Mouse (Mus musculus): Measurements from ENCODE around the gene Slc5a4b. TPM values are rescaled to one million over a fixed set of nuclear protein-coding genes. Genes with fewer than 3 reads are reported as not detected.

The Slc5a4b gene
- polyA plus RNA-seq, 1 experiment from 2014 or later = 0.12 TPM

DNA sequence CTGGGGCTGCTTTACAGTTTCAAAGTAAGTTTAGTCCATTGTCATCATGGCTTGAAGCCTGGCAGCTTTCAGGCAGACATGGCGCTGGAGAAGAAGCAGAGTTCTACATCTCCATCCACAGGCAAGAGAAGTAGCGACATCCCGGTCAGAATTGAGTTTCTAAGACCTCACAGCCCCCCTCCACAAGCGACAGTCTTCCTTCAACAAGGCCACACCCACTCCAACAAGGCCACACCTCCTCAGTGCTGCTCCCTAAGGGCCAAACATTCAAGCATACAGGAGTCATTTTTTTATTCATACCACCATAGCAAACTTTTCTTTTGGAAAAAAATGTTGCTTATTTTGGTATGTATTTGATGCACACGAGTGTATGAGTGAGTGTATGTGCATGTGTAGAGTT lies 80.3 kb downstream of the Slc5a4b start:
- Histone ChIP-seq H3K9ac (replicated peaks; ENCODE audit: low read length) (no peak overlapping the region), H3K27me3 (ENCODE audit: insufficient read depth, low read length) (no peaks in the 10 kb centered on the region), H3K27ac (ENCODE audit: low read length) (no peak overlapping the region), H3K4me1 (ENCODE audit: insufficient read depth, low read length) (peaks cover 23% of the 10 kb centered on the region; the same call in 1 of the 2 replicates), H3K4me2 (replicated peaks; ENCODE audit: low read depth, low read length) (no peak overlapping the region), H3K4me3 (ENCODE audit: low read length) (no peak overlapping the region), H3K36me3 (ENCODE audit: insufficient read depth, low read length) (peaks cover 7% of the 10 kb centered on the region), H3K9me3 (ENCODE audit: low read length) (no peaks in the 10 kb centered on the region)
- no peak for ATAC-seq (ENCODE audit: low FRiP score, low TSS enrichment)
- 77% methylated on average over 5 of the region's 5 CpGs for WGBS

GRCm38 (mm10) chr10:76029276-76029675 lies 81.5 kb downstream of the Slc5a4b start:
- H3K27ac ChIP-seq (ENCODE audit: low read length) = no peak overlapping the region
- no peaks in the 10 kb centered on the region for H3K27me3 ChIP-seq (ENCODE audit: insufficient read depth, low read length)
- no peak overlapping the region for H3K4me3 ChIP-seq (ENCODE audit: low read length)
- H3K4me1 ChIP-seq (ENCODE audit: insufficient read depth, low read length) = peaks cover 22% of the 10 kb centered on the region; the same call in 1 of the 2 replicates
- no peak overlapping the region for H3K4me2 ChIP-seq (replicated peaks; ENCODE audit: low read depth, low read length)
- H3K36me3 ChIP-seq (ENCODE audit: insufficient read depth, low read length) = no peaks in the 10 kb centered on the region
- H3K9me3 ChIP-seq (ENCODE audit: low read length) = peaks cover 6% of the 10 kb centered on the region
- no peak overlapping the region for H3K9ac ChIP-seq (replicated peaks; ENCODE audit: low read length)
- WGBS = 48% methylated on average over 5 of the region's 5 CpGs
- no peak for ATAC-seq (ENCODE audit: low FRiP score, low TSS enrichment)

DNA sequence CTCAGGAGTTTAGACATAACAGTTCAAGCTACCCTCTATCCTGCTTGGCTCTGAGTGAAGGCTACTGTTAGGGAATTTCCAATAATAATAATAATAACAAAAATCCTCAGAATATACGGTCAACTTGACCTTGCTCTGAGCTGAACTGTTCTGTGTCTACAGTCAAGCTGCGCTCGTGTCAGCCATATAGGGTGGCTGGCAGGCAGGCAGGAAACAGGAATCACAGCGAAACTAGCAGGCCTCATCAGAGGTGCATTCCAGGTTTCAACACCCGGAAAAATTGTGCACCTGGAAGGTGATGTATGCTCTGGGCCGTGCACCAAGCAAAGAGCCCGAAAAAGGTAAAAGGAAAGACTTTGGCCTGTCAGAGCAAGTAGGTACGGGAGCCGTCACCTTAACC lies 82.4 kb downstream of the Slc5a4b start:
- Histone ChIP-seq H3K36me3 (ENCODE audit: insufficient read depth, low read length) (no peaks in the 10 kb centered on the region), H3K4me2 (replicated peaks; ENCODE audit: low read depth, low read length) (no peak overlapping the region), H3K27ac (ENCODE audit: low read length) (peak overlapping the region; percentile 23; the same call in 1 of the 2 replicates), H3K4me1 (ENCODE audit: insufficient read depth, low read length) (peaks cover 16% of the 10 kb centered on the region; the same call in 1 of the 2 replicates), H3K4me3 (ENCODE audit: low read length) (no peak overlapping the region), H3K9ac (replicated peaks; ENCODE audit: low read length) (0 out of 2 replicates have a peak overlapping the region, but pooled peaks have one; percentile 4), H3K9me3 (ENCODE audit: low read length) (peaks cover 6% of the 10 kb centered on the region), H3K27me3 (ENCODE audit: insufficient read depth, low read length) (no peaks in the 10 kb centered on the region)
- ATAC-seq (ENCODE audit: low FRiP score, low TSS enrichment) = no peak
- 62% methylated on average over 9 of the region's 9 CpGs for WGBS

DNA sequence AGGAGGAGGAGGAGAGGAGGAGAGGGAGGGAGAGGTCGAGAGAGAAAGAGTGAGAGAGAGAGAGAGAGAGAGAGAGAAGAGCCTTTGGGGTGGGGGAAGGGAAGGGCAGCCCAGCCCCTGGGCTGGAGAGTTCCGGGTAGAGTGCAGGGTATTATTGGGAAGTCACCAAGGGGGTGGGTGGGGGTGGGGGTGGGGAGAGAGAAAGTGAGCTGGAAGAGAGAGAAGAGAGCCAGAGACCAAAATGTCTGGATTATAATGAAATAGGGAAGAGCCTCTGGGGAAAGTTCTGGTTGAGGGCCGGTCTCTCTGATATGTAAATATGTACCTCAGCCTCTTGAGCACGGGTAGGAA lies 82.8 kb downstream of the Slc5a4b start:
- H3K4me3 ChIP-seq (ENCODE audit: low read length) = no peak overlapping the region
- no peak for ATAC-seq (ENCODE audit: low FRiP score, low TSS enrichment)
- H3K4me1 ChIP-seq (ENCODE audit: insufficient read depth, low read length) = peaks cover 15% of the 10 kb centered on the region; the same call in 1 of the 2 replicates
- H3K27ac ChIP-seq (ENCODE audit: low read length) = no peak overlapping the region
- no peaks in the 10 kb centered on the region for H3K36me3 ChIP-seq (ENCODE audit: insufficient read depth, low read length)
- 28% methylated on average over 3 of the region's 4 CpGs for WGBS
- peaks cover 6% of the 10 kb centered on the region for H3K9me3 ChIP-seq (ENCODE audit: low read length)
- H3K27me3 ChIP-seq (ENCODE audit: insufficient read depth, low read length) = no peaks in the 10 kb centered on the region
- H3K4me2 ChIP-seq (replicated peaks; ENCODE audit: low read depth, low read length) = no peak overlapping the region
- H3K9ac ChIP-seq (replicated peaks; ENCODE audit: low read length) = no peak overlapping the region

- 46% methylated on average over 12 of the region's 12 CpGs for WGBS
- H3K4me1 ChIP-seq (ENCODE audit: insufficient read depth, low read length) = peaks cover 15% of the 10 kb centered on the region; the same call in 1 of the 2 replicates
- 0 out of 2 replicates have a peak overlapping the region, but pooled peaks have one; percentile 16 for H3K9ac ChIP-seq (replicated peaks; ENCODE audit: low read length)
- H3K4me2 ChIP-seq (replicated peaks; ENCODE audit: low read depth, low read length) = no peak overlapping the region
- no peak for ATAC-seq (ENCODE audit: low FRiP score, low TSS enrichment)
- H3K27ac ChIP-seq (ENCODE audit: low read length) = peak overlapping the region; percentile 56; the same call in 1 of the 2 replicates
- no peaks in the 10 kb centered on the region for H3K27me3 ChIP-seq (ENCODE audit: insufficient read depth, low read length)
- H3K36me3 ChIP-seq (ENCODE audit: insufficient read depth, low read length) = no peaks in the 10 kb centered on the region
- H3K4me3 ChIP-seq (ENCODE audit: low read length) = no peak overlapping the region
- H3K9me3 ChIP-seq (ENCODE audit: low read length) = peaks cover 6% of the 10 kb centered on the region
Measured at GRCm38 (mm10) chr10:76027127-76028015, 83.4 kb downstream of the Slc5a4b start.

DNA sequence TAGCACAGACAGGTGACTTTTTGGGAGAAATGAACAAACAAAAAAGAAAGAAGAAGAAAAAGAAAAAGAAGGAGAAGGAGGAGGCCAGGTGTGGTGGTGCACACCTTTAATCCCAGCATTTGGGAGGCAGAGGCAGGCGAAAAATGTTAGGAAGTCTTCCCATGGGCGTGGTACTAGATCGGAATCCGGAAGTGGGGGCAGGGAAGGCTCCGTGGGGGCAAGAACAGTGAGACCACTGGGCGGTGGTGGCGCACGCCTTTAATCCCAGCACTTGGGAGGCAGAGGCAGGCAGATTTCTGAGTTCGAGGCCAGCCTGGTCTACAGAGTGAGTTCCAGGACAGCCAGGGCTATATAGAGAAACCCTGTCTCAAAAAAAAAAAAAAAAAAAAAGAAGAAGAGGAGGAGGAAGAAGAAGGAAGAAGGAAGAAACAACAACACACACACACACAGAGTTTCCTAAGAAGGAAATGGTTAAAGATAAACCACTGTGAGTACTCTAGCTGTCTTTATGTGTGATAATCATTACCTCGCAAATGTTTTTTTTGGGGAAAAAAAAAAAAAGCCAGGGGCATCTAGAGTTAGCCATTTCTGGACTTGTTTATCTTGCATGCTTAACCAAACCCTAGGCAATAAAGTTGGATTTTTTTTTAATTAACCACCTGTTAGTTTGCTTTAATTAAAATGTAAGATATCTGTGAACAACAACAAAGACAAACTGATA lies 85.1 kb downstream of the Slc5a4b start:
- ATAC-seq (ENCODE audit: low FRiP score, low TSS enrichment) = no peak
- Histone ChIP-seq H3K27ac (ENCODE audit: low read length) (no peak overlapping the region), H3K27me3 (ENCODE audit: insufficient read depth, low read length) (no peaks in the 10 kb centered on the region), H3K4me3 (ENCODE audit: low read length) (no peak overlapping the region), H3K4me2 (replicated peaks; ENCODE audit: low read depth, low read length) (no peak overlapping the region), H3K9ac (replicated peaks; ENCODE audit: low read length) (no peak overlapping the region), H3K36me3 (ENCODE audit: insufficient read depth, low read length) (no peaks in the 10 kb centered on the region), H3K9me3 (ENCODE audit: low read length) (peaks cover 6% of the 10 kb centered on the region), H3K4me1 (ENCODE audit: insufficient read depth, low read length) (peaks cover 11% of the 10 kb centered on the region; the same call in 1 of the 2 replicates)
- 91% methylated on average over 10 of the region's 10 CpGs for WGBS

DNA sequence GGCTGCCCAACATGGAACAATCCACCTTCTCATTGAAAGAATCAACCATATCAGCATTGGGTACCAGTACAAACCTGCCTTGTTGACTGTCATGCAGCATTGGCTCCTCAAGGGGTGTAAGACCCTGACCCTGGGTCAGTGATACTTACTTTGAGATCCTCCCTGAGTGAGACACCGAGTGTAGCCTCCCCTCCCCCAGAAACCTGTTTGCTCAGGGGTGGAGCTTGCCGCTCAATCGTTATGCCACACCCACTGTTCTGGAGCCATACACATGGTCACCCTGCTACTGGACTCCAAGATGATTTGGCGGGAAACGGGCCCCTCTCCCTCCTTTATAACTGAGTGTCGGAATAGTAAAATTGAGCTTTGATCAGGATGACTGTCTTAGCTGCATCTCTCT lies 86.8 kb downstream of the Slc5a4b start:
- H3K27ac ChIP-seq (ENCODE audit: low read length) = no peak overlapping the region
- no peak overlapping the region for H3K4me3 ChIP-seq (ENCODE audit: low read length)
- no peak overlapping the region for H3K4me2 ChIP-seq (replicated peaks; ENCODE audit: low read depth, low read length)
- no peak for ATAC-seq (ENCODE audit: low FRiP score, low TSS enrichment)
- no peaks in the 10 kb centered on the region for H3K36me3 ChIP-seq (ENCODE audit: insufficient read depth, low read length)
- peaks cover 11% of the 10 kb centered on the region for H3K9me3 ChIP-seq (ENCODE audit: low read length)
- H3K9ac ChIP-seq (replicated peaks; ENCODE audit: low read length) = no peak overlapping the region
- H3K4me1 ChIP-seq (ENCODE audit: insufficient read depth, low read length) = peaks cover 11% of the 10 kb centered on the region; the same call in 1 of the 2 replicates
- 90% methylated on average over 6 of the region's 6 CpGs for WGBS
- no peaks in the 10 kb centered on the region for H3K27me3 ChIP-seq (ENCODE audit: insufficient read depth, low read length)

DNA sequence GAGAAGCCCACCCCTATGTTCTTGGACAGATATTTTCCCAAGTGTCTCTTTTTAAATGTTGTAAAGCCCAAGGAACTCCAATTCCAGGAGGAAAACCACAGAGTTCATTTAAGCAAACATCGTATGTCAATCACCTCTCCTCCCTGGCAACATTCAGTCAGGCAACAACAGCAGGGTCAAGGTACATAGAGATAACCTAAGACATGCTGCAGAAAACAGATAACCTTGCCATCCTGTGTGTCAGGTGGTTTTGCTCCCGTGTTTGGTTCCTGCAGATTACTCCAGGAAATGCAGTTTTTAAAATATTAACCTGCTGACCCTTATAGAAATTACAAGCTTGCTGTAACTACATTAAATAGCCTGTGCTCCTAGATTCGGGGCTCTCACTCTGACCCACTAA lies 89.0 kb downstream of the Slc5a4b start:
- no peak for ATAC-seq (ENCODE audit: low FRiP score, low TSS enrichment)
- Histone ChIP-seq H3K4me2 (replicated peaks; ENCODE audit: low read depth, low read length) (no peak overlapping the region), H3K27ac (ENCODE audit: low read length) (no peak overlapping the region), H3K9me3 (ENCODE audit: low read length) (peaks cover 11% of the 10 kb centered on the region), H3K27me3 (ENCODE audit: insufficient read depth, low read length) (no peaks in the 10 kb centered on the region), H3K36me3 (ENCODE audit: insufficient read depth, low read length) (no peaks in the 10 kb centered on the region), H3K4me3 (ENCODE audit: low read length) (no peak overlapping the region), H3K4me1 (ENCODE audit: insufficient read depth, low read length) (no peaks in the 10 kb centered on the region), H3K9ac (replicated peaks; ENCODE audit: low read length) (no peak overlapping the region)
- WGBS = 70% methylated on average over 3 of the region's 3 CpGs

DNA sequence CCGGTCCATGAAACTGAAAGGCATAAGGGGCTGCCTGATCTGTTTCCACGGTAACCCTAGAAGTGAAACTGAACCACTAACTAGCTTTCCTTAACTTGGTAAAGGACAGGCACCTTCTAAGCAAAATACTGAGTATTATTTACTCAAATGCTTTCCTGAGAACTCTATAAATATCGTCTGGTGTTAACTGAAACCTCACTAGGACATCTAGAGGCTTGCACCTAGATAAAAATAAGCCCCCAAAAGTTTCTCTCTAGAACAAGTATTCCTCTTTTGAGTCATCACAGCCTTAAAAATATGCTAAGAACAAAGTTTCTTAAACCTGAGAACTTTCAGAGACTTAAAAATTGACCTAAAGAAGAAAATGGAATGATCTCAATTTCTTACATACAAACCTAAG lies 93.9 kb downstream of the Slc5a4b start:
- Histone ChIP-seq H3K4me3 (ENCODE audit: low read length) (no peak overlapping the region), H3K27me3 (ENCODE audit: insufficient read depth, low read length) (no peaks in the 10 kb centered on the region), H3K4me2 (replicated peaks; ENCODE audit: low read depth, low read length) (no peak overlapping the region), H3K36me3 (ENCODE audit: insufficient read depth, low read length) (no peaks in the 10 kb centered on the region), H3K4me1 (ENCODE audit: insufficient read depth, low read length) (no peaks in the 10 kb centered on the region), H3K9ac (replicated peaks; ENCODE audit: low read length) (no peak overlapping the region), H3K9me3 (ENCODE audit: low read length) (peaks cover 5% of the 10 kb centered on the region; the same call in 1 of the 2 replicates), H3K27ac (ENCODE audit: low read length) (no peak overlapping the region)
- ATAC-seq (ENCODE audit: low FRiP score, low TSS enrichment) = no peak
- 88% methylated on average over 3 of the region's 3 CpGs for WGBS
